Mouse (Mus musculus): ENCODE measurements around the gene Tpra1. TPM values are rescaled to one million over a fixed set of nuclear protein-coding genes. Genes with fewer than 3 reads are reported as not detected.
A peak's percentile ranks its signal among the peaks of the same experiment; 100 is the strongest.

Tpra1 gene
- polyA plus RNA-seq, 1 experiment from 2014 or later: 65.1 TPM

GRCm38 (mm10) chr6:88914799-88915198 lies 12.7 kb downstream of the Tpra1 start:
- Histone ChIP-seq H3K4me1 (ENCODE audit: control insufficient read depth, insufficient read depth, low read length) (no peaks in the 10 kb centered on the region), H3K4me2 (ENCODE audit: low read depth, low read length) (no peak overlapping the region), H3K36me3 (ENCODE audit: control insufficient read depth, insufficient read depth, low read length) (peaks cover 9% of the 10 kb centered on the region; the same call in 1 of the 2 replicates), H3K9ac (ENCODE audit: low read length) (no peak overlapping the region), H3K9me3 (replicated peaks; ENCODE audit: control insufficient read depth, low read length) (no peaks in the 10 kb centered on the region), H3K27me3 (ENCODE audit: control insufficient read depth, insufficient read depth, low read length) (no peaks in the 10 kb centered on the region), H3K4me3 (replicated peaks; ENCODE audit: low read length) (no peak overlapping the region), H3K27ac (ENCODE audit: low read length) (no peak overlapping the region)
- ATAC-seq (ENCODE audit: insufficient read depth, low FRiP score): no peak
- 69% methylated on average over 5 of the region's 5 CpGs for WGBS

DNA sequence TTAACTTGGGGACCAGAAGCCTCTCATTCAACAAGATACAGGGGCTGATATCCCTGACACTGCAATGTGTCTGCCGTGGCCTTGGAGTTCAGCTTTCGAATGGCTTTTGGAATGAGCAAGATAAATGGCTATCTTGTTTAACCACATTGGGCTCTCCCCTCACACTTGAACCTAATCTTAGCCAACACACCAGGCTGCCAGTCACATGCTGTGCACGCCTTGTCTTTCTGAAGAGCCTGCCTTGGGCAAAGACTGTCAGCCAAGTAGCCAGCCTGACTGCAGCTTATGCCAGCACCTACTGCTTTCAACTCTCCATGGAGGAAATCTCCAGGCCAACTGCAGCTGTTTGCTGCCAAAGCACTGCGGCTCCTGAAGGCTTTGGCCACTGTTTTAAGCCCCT lies 13.5 kb downstream of the Tpra1 start:
- H3K9me3 ChIP-seq (replicated peaks; ENCODE audit: control insufficient read depth, low read length): no peaks in the 10 kb centered on the region
- H3K4me1 ChIP-seq (ENCODE audit: control insufficient read depth, insufficient read depth, low read length): no peaks in the 10 kb centered on the region
- H3K27me3 ChIP-seq (ENCODE audit: control insufficient read depth, insufficient read depth, low read length): no peaks in the 10 kb centered on the region
- no peak overlapping the region for H3K4me2 ChIP-seq (ENCODE audit: low read depth, low read length)
- no peak overlapping the region for H3K27ac ChIP-seq (ENCODE audit: low read length)
- H3K36me3 ChIP-seq (ENCODE audit: control insufficient read depth, insufficient read depth, low read length): peaks cover 3% of the 10 kb centered on the region; the same call in 1 of the 2 replicates
- no peak overlapping the region for H3K9ac ChIP-seq (ENCODE audit: low read length)
- 73% methylated on average over 4 of the region's 4 CpGs for WGBS
- ATAC-seq (ENCODE audit: insufficient read depth, low FRiP score): peak; percentile 42
- H3K4me3 ChIP-seq (replicated peaks; ENCODE audit: low read length): no peak overlapping the region

- ATAC-seq (ENCODE audit: insufficient read depth, low FRiP score): no peak
Observed at GRCm38 (mm10) chr6:88916153-88916552, 14.1 kb downstream of the Tpra1 start.

DNA sequence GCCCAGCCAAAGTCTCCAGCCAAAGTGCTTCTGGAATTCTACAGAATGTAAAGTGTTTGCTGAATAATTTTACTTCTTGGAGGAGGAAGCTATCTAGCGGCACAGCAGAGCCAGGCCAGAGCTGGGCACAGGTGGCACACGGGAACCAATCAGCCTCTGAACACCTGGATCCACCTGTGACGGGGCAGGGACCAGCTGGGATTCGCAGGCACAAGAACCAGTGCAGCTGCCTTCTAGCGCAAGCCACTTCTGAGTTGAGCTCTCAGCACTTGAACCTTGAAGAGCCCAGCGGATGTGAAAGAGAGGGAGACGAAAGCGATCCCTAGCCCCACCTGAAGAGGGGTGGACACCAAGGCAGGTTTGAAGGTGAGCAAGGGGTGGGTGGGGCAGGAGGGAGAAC lies 16.8 kb downstream of the Tpra1 start:
- Histone ChIP-seq H3K9me3 (replicated peaks; ENCODE audit: control insufficient read depth, low read length) (no peaks in the 10 kb centered on the region), H3K4me3 (replicated peaks; ENCODE audit: low read length) (no peak overlapping the region), H3K27me3 (ENCODE audit: control insufficient read depth, insufficient read depth, low read length) (no peaks in the 10 kb centered on the region), H3K4me1 (ENCODE audit: control insufficient read depth, insufficient read depth, low read length) (no peaks in the 10 kb centered on the region), H3K9ac (ENCODE audit: low read length) (no peak overlapping the region), H3K27ac (ENCODE audit: low read length) (no peak overlapping the region), H3K4me2 (ENCODE audit: low read depth, low read length) (no peak overlapping the region), H3K36me3 (ENCODE audit: control insufficient read depth, insufficient read depth, low read length) (no peaks in the 10 kb centered on the region)
- 80% methylated on average over 8 of the region's 8 CpGs for WGBS
- ATAC-seq (ENCODE audit: insufficient read depth, low FRiP score): no peak

More at GRCm38 (mm10) chr6:88916153-88916552, 14.1 kb downstream of the Tpra1 start:
- no peaks in the 10 kb centered on the region for H3K9me3 ChIP-seq (replicated peaks; ENCODE audit: control insufficient read depth, low read length)
- H3K27me3 ChIP-seq (ENCODE audit: control insufficient read depth, insufficient read depth, low read length): no peaks in the 10 kb centered on the region
- peaks cover 3% of the 10 kb centered on the region; the same call in 1 of the 2 replicates for H3K36me3 ChIP-seq (ENCODE audit: control insufficient read depth, insufficient read depth, low read length)
- H3K27ac ChIP-seq (ENCODE audit: low read length): no peak overlapping the region
- no peak overlapping the region for H3K9ac ChIP-seq (ENCODE audit: low read length)
- no peak overlapping the region for H3K4me2 ChIP-seq (ENCODE audit: low read depth, low read length)
- no peak overlapping the region for H3K4me3 ChIP-seq (replicated peaks; ENCODE audit: low read length)
- H3K4me1 ChIP-seq (ENCODE audit: control insufficient read depth, insufficient read depth, low read length): no peaks in the 10 kb centered on the region
- WGBS: 60% methylated on average over 1 of the region's 1 CpGs

DNA sequence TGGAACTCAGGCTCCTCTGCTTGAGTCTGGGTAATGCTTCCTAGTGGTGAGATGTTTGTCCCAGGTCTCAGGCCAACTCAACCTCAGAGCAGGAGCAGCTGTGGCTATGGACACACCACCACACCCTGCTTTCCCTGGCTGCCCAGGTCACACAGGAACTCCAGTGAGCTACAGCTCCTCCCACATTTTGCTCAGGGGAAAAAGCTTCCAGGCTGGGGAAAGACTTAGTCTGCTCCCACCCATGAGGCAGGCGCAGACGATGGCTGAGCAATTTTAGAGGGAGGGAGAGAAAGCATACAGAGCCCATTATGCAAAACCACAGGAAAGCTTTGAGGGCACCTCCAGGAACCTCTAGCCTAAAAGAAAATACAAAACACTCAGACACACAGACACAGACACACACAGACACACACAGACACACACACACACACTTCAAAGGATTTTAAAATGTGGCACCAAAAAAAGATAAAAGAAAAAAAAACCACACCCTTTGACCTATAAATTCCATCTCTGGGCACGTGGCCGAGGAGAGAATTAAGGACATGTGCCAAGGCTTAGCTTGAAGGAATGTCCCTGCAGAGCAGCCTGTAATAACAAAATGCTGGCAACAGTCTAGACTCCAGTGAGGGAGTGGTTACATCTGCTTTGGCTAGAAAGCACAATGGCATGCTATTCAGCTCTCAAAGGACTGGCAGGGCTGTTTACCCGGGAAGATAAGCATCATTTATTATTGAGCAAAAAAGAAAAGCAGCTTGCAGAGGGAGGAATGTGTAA lies 22.6 kb downstream of the Tpra1 start:
- ATAC-seq (ENCODE audit: insufficient read depth, low FRiP score): peak; percentile 75; the same call in 1 of the 2 replicates
- Histone ChIP-seq H3K4me3 (replicated peaks; ENCODE audit: low read length) (no peak overlapping the region), H3K9ac (ENCODE audit: low read length) (no peak overlapping the region), H3K9me3 (replicated peaks; ENCODE audit: control insufficient read depth, low read length) (no peaks in the 10 kb centered on the region), H3K36me3 (ENCODE audit: control insufficient read depth, insufficient read depth, low read length) (no peaks in the 10 kb centered on the region), H3K4me1 (ENCODE audit: control insufficient read depth, insufficient read depth, low read length) (peaks cover 25% of the 10 kb centered on the region), H3K4me2 (ENCODE audit: low read depth, low read length) (no peak overlapping the region), H3K27me3 (ENCODE audit: control insufficient read depth, insufficient read depth, low read length) (no peaks in the 10 kb centered on the region), H3K27ac (ENCODE audit: low read length) (peak overlapping the region; percentile 63)
- 5% methylated on average over 5 of the region's 5 CpGs for WGBS

DNA sequence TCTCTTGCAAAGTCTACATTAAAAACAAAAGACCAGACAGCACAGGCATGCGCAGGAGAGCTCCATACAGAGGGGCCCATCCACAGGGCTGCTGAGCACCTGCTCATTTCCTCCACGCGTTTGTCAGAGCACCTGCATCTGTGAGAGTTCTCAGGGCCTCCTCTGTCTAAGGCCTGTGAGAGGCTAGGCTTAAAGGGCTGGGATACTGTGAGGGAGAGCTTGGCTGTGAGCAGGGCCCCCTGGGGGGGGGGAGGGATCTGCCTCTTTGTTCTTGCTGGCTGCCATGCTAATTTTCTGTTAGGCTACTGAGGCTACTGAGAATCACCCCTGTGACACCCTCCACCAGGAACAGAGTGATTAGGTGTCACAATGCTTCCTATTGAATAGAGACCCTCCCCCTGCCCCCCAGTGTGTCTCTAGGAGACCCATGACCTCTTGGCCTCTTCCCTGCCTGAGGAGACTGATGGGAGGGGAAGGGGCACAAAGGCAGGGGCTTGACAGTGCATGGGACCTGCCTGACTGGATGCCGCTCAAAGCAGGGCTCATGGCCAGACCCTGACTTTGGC lies 23.7 kb downstream of the Tpra1 start:
- Histone ChIP-seq H3K27me3 (ENCODE audit: control insufficient read depth, insufficient read depth, low read length) (no peaks in the 10 kb centered on the region), H3K4me2 (ENCODE audit: low read depth, low read length) (no peak overlapping the region), H3K36me3 (ENCODE audit: control insufficient read depth, insufficient read depth, low read length) (no peaks in the 10 kb centered on the region), H3K4me3 (replicated peaks; ENCODE audit: low read length) (no peak overlapping the region), H3K9ac (ENCODE audit: low read length) (no peak overlapping the region), H3K9me3 (replicated peaks; ENCODE audit: control insufficient read depth, low read length) (no peaks in the 10 kb centered on the region), H3K4me1 (ENCODE audit: control insufficient read depth, insufficient read depth, low read length) (peaks cover 25% of the 10 kb centered on the region), H3K27ac (ENCODE audit: low read length) (no peak overlapping the region)
- 0 out of 2 replicates have a peak, but pooled peaks have one; percentile 18 for ATAC-seq (ENCODE audit: insufficient read depth, low FRiP score)
- 28% methylated on average over 4 of the region's 4 CpGs for whole genome bisulfite sequencing

DNA sequence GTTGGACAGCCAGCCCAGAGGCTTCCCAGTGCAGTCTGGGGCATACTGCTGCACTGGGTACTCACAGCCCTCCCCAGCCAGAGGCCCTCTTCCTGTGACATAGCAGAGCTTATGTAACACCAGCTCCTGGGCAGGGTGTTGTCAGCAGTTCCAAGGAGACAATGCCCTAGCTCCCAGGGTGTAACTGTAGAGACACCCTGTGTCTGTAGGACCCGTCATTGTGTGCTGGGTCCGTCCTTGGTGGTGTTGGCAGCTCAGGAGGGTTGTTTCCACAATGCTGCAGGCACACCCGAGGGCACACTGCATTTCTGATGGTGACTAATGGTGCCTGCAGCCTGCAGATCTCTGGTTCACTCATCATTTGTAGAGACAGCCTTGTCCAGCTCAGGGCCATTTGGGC lies 24.8 kb downstream of the Tpra1 start:
- ATAC-seq (ENCODE audit: insufficient read depth, low FRiP score): no peak
- H3K36me3 ChIP-seq (ENCODE audit: control insufficient read depth, insufficient read depth, low read length): no peaks in the 10 kb centered on the region
- no peak overlapping the region for H3K4me2 ChIP-seq (ENCODE audit: low read depth, low read length)
- H3K4me3 ChIP-seq (replicated peaks; ENCODE audit: low read length): no peak overlapping the region
- 52% methylated on average over 3 of the region's 3 CpGs for WGBS
- no peaks in the 10 kb centered on the region for H3K27me3 ChIP-seq (ENCODE audit: control insufficient read depth, insufficient read depth, low read length)
- H3K9ac ChIP-seq (ENCODE audit: low read length): no peak overlapping the region
- peaks cover 25% of the 10 kb centered on the region for H3K4me1 ChIP-seq (ENCODE audit: control insufficient read depth, insufficient read depth, low read length)
- H3K9me3 ChIP-seq (replicated peaks; ENCODE audit: control insufficient read depth, low read length): no peaks in the 10 kb centered on the region
- H3K27ac ChIP-seq (ENCODE audit: low read length): no peak overlapping the region

DNA sequence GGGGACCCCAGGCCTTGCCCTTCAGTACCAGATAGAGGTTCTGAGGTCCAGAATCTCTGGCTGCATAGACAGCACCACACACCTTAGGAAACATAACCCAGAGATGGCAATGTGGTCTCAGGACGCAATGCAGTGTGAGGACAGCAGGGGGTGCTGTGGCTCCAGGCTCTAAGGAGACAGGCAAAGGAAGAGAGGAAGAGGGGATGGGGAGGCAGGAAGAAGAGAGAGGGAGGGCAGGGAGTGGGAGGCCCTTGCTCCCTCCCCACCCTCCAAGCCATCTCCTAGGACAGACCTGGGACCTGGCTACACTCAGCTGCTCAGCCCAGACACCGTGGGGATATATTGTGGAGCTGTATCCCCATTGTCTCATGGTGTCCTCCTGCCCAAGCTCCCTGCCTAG lies 25.5 kb downstream of the Tpra1 start:
- no peak for ATAC-seq (ENCODE audit: insufficient read depth, low FRiP score)
- H3K27ac ChIP-seq (ENCODE audit: low read length): no peak overlapping the region
- peaks cover 25% of the 10 kb centered on the region for H3K4me1 ChIP-seq (ENCODE audit: control insufficient read depth, insufficient read depth, low read length)
- H3K27me3 ChIP-seq (ENCODE audit: control insufficient read depth, insufficient read depth, low read length): no peaks in the 10 kb centered on the region
- no peaks in the 10 kb centered on the region for H3K9me3 ChIP-seq (replicated peaks; ENCODE audit: control insufficient read depth, low read length)
- H3K4me3 ChIP-seq (replicated peaks; ENCODE audit: low read length): no peak overlapping the region
- no peaks in the 10 kb centered on the region for H3K36me3 ChIP-seq (ENCODE audit: control insufficient read depth, insufficient read depth, low read length)
- H3K4me2 ChIP-seq (ENCODE audit: low read depth, low read length): no peak overlapping the region
- H3K9ac ChIP-seq (ENCODE audit: low read length): no peak overlapping the region
- 12% methylated on average over 2 of the region's 2 CpGs for WGBS

- no peaks in the 10 kb centered on the region for H3K9me3 ChIP-seq (replicated peaks; ENCODE audit: control insufficient read depth, low read length)
- H3K9ac ChIP-seq (ENCODE audit: low read length): no peak overlapping the region
- no peak overlapping the region for H3K4me2 ChIP-seq (ENCODE audit: low read depth, low read length)
- no peaks in the 10 kb centered on the region for H3K27me3 ChIP-seq (ENCODE audit: control insufficient read depth, insufficient read depth, low read length)
- no peaks in the 10 kb centered on the region for H3K36me3 ChIP-seq (ENCODE audit: control insufficient read depth, insufficient read depth, low read length)
- no peak for ATAC-seq (ENCODE audit: insufficient read depth, low FRiP score)
- H3K4me1 ChIP-seq (ENCODE audit: control insufficient read depth, insufficient read depth, low read length): peaks cover 25% of the 10 kb centered on the region
- H3K27ac ChIP-seq (ENCODE audit: low read length): no peak overlapping the region
- no peak overlapping the region for H3K4me3 ChIP-seq (replicated peaks; ENCODE audit: low read length)
- 79% methylated on average over 1 of the region's 1 CpGs for WGBS
Observed at GRCm38 (mm10) chr6:88928026-88928425, 26.0 kb downstream of the Tpra1 start.
